Mouse (Mus musculus): Measurements from ENCODE around the gene Acadm. TPM values are rescaled to one million over a fixed set of nuclear protein-coding genes. Genes with fewer than 3 reads are reported as not detected.

The Acadm gene
- polyA plus RNA-seq, 1 experiment from 2014 or later = 112 TPM

GRCm38 (mm10) chr3:153935878-153936277 is 8.6 kb downstream of the Acadm start:
- ATAC-seq = 0 out of 2 replicates have a peak, but pooled peaks have one; percentile 24
- H3K4me2 ChIP-seq (replicated peaks) = no peak overlapping the region
- H3K36me3 ChIP-seq = peaks cover 11% of the 10 kb centered on the region; the same call in 1 of the 2 replicates
- H3K4me1 ChIP-seq (replicated peaks) = no peaks in the 10 kb centered on the region; the same call in 1 of the 2 replicates
- no peak overlapping the region for H3K9ac ChIP-seq
- H3K27ac ChIP-seq = no peak overlapping the region
- H3K9me3 ChIP-seq = no peaks in the 10 kb centered on the region
- no peak overlapping the region for H3K4me3 ChIP-seq (replicated peaks)
- no peaks in the 10 kb centered on the region for H3K27me3 ChIP-seq (replicated peaks)
- WGBS = 77% methylated on average over 9 of the region's 9 CpGs

GRCm38 (mm10) chr3:153932461-153932860 is 12.0 kb downstream of the Acadm start:
- Histone ChIP-seq H3K9me3 (no peaks in the 10 kb centered on the region), H3K4me1 (replicated peaks) (no peaks in the 10 kb centered on the region; the same call in 1 of the 2 replicates), H3K27me3 (replicated peaks) (no peaks in the 10 kb centered on the region), H3K9ac (no peak overlapping the region), H3K36me3 (peaks cover 14% of the 10 kb centered on the region), H3K4me3 (replicated peaks) (no peak overlapping the region), H3K4me2 (replicated peaks) (no peak overlapping the region), H3K27ac (no peak overlapping the region)
- 92% methylated on average over 5 of the region's 5 CpGs for WGBS
- ATAC-seq = no peak

- WGBS = 89% methylated on average over 11 of the region's 11 CpGs
- Histone ChIP-seq H3K4me1 (replicated peaks) (no peaks in the 10 kb centered on the region), H3K4me2 (replicated peaks) (no peak overlapping the region), H3K36me3 (peaks cover 13% of the 10 kb centered on the region), H3K9me3 (no peaks in the 10 kb centered on the region), H3K4me3 (replicated peaks) (no peak overlapping the region), H3K9ac (no peak overlapping the region), H3K27me3 (replicated peaks) (no peaks in the 10 kb centered on the region), H3K27ac (no peak overlapping the region)
- no peak for ATAC-seq
These were observed 14.9 kb downstream of the Acadm start for GRCm38 (mm10) chr3:153929526-153929925.

GRCm38 (mm10) chr3:153926333-153926732 is 18.1 kb downstream of the Acadm start:
- no peak overlapping the region for H3K4me2 ChIP-seq (replicated peaks)
- H3K27ac ChIP-seq = no peak overlapping the region
- no peaks in the 10 kb centered on the region for H3K9me3 ChIP-seq
- H3K4me3 ChIP-seq (replicated peaks) = no peak overlapping the region
- 89% methylated on average over 7 of the region's 7 CpGs for WGBS
- ATAC-seq = no peak
- no peaks in the 10 kb centered on the region for H3K4me1 ChIP-seq (replicated peaks)
- peaks cover 12% of the 10 kb centered on the region for H3K36me3 ChIP-seq
- no peak overlapping the region for H3K9ac ChIP-seq
- H3K27me3 ChIP-seq (replicated peaks) = no peaks in the 10 kb centered on the region

- Histone ChIP-seq H3K27me3 (replicated peaks) (no peaks in the 10 kb centered on the region), H3K4me1 (replicated peaks) (0 out of 2 replicates have a peak, but pooled peaks cover 4% of the 10 kb centered on the region), H3K36me3 (peaks cover 6% of the 10 kb centered on the region), H3K4me3 (replicated peaks) (no peak overlapping the region), H3K9me3 (no peaks in the 10 kb centered on the region), H3K27ac (no peak overlapping the region), H3K4me2 (replicated peaks) (no peak overlapping the region), H3K9ac (no peak overlapping the region)
- WGBS = 83% methylated on average over 10 of the region's 10 CpGs
- ATAC-seq = no peak
These were observed 23.1 kb downstream of the Acadm start for GRCm38 (mm10) chr3:153921147-153921910.

GRCm38 (mm10) chr3:153917200-153917599 is 27.2 kb downstream of the Acadm start:
- Histone ChIP-seq H3K4me2 (replicated peaks) (no peak overlapping the region), H3K4me3 (replicated peaks) (no peak overlapping the region), H3K27me3 (replicated peaks) (no peaks in the 10 kb centered on the region), H3K36me3 (no peaks in the 10 kb centered on the region), H3K27ac (no peak overlapping the region), H3K4me1 (replicated peaks) (0 out of 2 replicates have a peak, but pooled peaks cover 4% of the 10 kb centered on the region), H3K9me3 (no peaks in the 10 kb centered on the region), H3K9ac (no peak overlapping the region)
- ATAC-seq = no peak
- WGBS = 3% methylated on average over 1 of the region's 1 CpGs

- Histone ChIP-seq H3K4me2 (replicated peaks) (peak overlapping the region; percentile 75), H3K4me3 (replicated peaks) (no peak overlapping the region), H3K9me3 (no peaks in the 10 kb centered on the region), H3K9ac (no peak overlapping the region), H3K27me3 (replicated peaks) (no peaks in the 10 kb centered on the region), H3K27ac (peak overlapping the region; percentile 91; the same call in 1 of the 2 replicates), H3K4me1 (replicated peaks) (peaks cover 27% of the 10 kb centered on the region), H3K36me3 (peaks cover 16% of the 10 kb centered on the region)
- ATAC-seq = no peak
- 29% methylated on average over 6 of the region's 6 CpGs for whole genome bisulfite sequencing
These were observed 30.8 kb downstream of the Acadm start for GRCm38 (mm10) chr3:153913510-153914243.

- ATAC-seq = peak; percentile 94
- peak within 1 kb of the TSS; percentile 95 for H3K4me3 ChIP-seq (replicated peaks)
- peaks cover 24% of the 10 kb centered on the region for H3K36me3 ChIP-seq
- under 1% methylated on average over 65 of the region's 65 CpGs for WGBS
- H3K27ac ChIP-seq = peak within 1 kb of the TSS; percentile 91
- no peaks in the 10 kb centered on the region for H3K27me3 ChIP-seq (replicated peaks)
- H3K9ac ChIP-seq = peak within 1 kb of the TSS; percentile 98
- peak within 1 kb of the TSS; percentile 75 for H3K4me2 ChIP-seq (replicated peaks)
- H3K9me3 ChIP-seq = no peaks in the 10 kb centered on the region
- peaks cover 35% of the 10 kb centered on the region for H3K4me1 ChIP-seq (replicated peaks)
These were observed 31.6 kb downstream of the Acadm start, which contains the start of gene Rabggtb for GRCm38 (mm10) chr3:153912546-153913509. Gene Rabggtb (minus strand): TSS chr3:153913009.

- Histone ChIP-seq H3K36me3 (peaks cover 27% of the 10 kb centered on the region), H3K4me3 (replicated peaks) (peak overlapping the region; percentile 95), H3K9me3 (no peaks in the 10 kb centered on the region), H3K4me1 (replicated peaks) (peaks cover 34% of the 10 kb centered on the region), H3K27me3 (replicated peaks) (no peaks in the 10 kb centered on the region), H3K9ac (peak overlapping the region; percentile 98), H3K4me2 (replicated peaks) (peak overlapping the region; percentile 75), H3K27ac (peak overlapping the region; percentile 91)
- no peak for ATAC-seq
- 2% methylated on average over 12 of the region's 12 CpGs for WGBS
These were observed 32.5 kb downstream of the Acadm start for GRCm38 (mm10) chr3:153911882-153912440.

GRCm38 (mm10) chr3:153911197-153911881 is 33.1 kb downstream of the Acadm start:
- no peaks in the 10 kb centered on the region for H3K9me3 ChIP-seq
- peaks cover 32% of the 10 kb centered on the region for H3K4me1 ChIP-seq (replicated peaks)
- 41% methylated on average over 8 of the region's 8 CpGs for WGBS
- ATAC-seq = no peak
- peaks cover 31% of the 10 kb centered on the region for H3K36me3 ChIP-seq
- no peaks in the 10 kb centered on the region for H3K27me3 ChIP-seq (replicated peaks)
- H3K27ac ChIP-seq = peak overlapping the region; percentile 52; the same call in 1 of the 2 replicates
- H3K9ac ChIP-seq = peak overlapping the region; percentile 98
- H3K4me2 ChIP-seq (replicated peaks) = peak overlapping the region; percentile 75
- H3K4me3 ChIP-seq (replicated peaks) = peak overlapping the region; percentile 95

- WGBS = 70% methylated on average over 7 of the region's 7 CpGs
These were observed 33.9 kb downstream of the Acadm start for GRCm38 (mm10) chr3:153910489-153910888.

More at GRCm38 (mm10) chr3:153910489-153910888, 33.9 kb downstream of the Acadm start:
- H3K4me3 ChIP-seq (replicated peaks) = peak overlapping the region; percentile 95
- H3K4me1 ChIP-seq (replicated peaks) = peaks cover 32% of the 10 kb centered on the region
- H3K9me3 ChIP-seq = no peaks in the 10 kb centered on the region
- H3K9ac ChIP-seq = peak overlapping the region; percentile 98
- H3K36me3 ChIP-seq = peaks cover 40% of the 10 kb centered on the region
- ATAC-seq = no peak
- H3K27ac ChIP-seq = peak overlapping the region; percentile 60
- H3K27me3 ChIP-seq (replicated peaks) = no peaks in the 10 kb centered on the region
- H3K4me2 ChIP-seq (replicated peaks) = peak overlapping the region; percentile 75

Measured in intestine, embryonic 15.5 days (tissue).